Mouse (Mus musculus): Measurements from ENCODE around the gene Eif4g3. TPM values are rescaled to one million over a fixed set of nuclear protein-coding genes. Genes with fewer than 3 reads are reported as not detected.
A peak's percentile ranks its signal among the peaks of the same experiment; 100 is the strongest.

Eif4g3 gene
- total RNA-seq, 2 experiments from 2014 or later, result 14.2 to 23.6 TPM

GRCm38 (mm10) chr4:137984212-137984611 lies 8.6 kb upstream of the Eif4g3 start:
- ATAC-seq (replicated peaks; ENCODE audit: low FRiP score, poor library complexity, severe bottlenecking), result no peak

- ATAC-seq (replicated peaks; ENCODE audit: low FRiP score, poor library complexity, severe bottlenecking), result no peak
Measured at GRCm38 (mm10) chr4:137984746-137985145, 8.1 kb upstream of the Eif4g3 start.

- ATAC-seq (replicated peaks; ENCODE audit: low FRiP score, poor library complexity, severe bottlenecking), result no peak
Measured at GRCm38 (mm10) chr4:137989426-137989825, 3.4 kb upstream of the Eif4g3 start.

GRCm38 (mm10) chr4:137990433-137990832 lies 2.4 kb upstream of the Eif4g3 start:
- no peak for ATAC-seq (replicated peaks; ENCODE audit: low FRiP score, poor library complexity, severe bottlenecking)

- ATAC-seq (replicated peaks; ENCODE audit: low FRiP score, poor library complexity, severe bottlenecking), result no peak
Measured at GRCm38 (mm10) chr4:137991240-137991639, 1.6 kb upstream of the Eif4g3 start.

- ATAC-seq (replicated peaks; ENCODE audit: low FRiP score, poor library complexity, severe bottlenecking), result peak; percentile 95
Measured at GRCm38 (mm10) chr4:137993291-137993758, 503 bp downstream of the Eif4g3 start.

GRCm38 (mm10) chr4:137993821-137994561 lies 1.2 kb downstream of the Eif4g3 start:
- peak; percentile 36; the same call in 1 of the 2 replicates for ATAC-seq (replicated peaks; ENCODE audit: low FRiP score, poor library complexity, severe bottlenecking)

GRCm38 (mm10) chr4:137994562-137995336 lies 1.9 kb downstream of the Eif4g3 start:
- no peak for ATAC-seq (replicated peaks; ENCODE audit: low FRiP score, poor library complexity, severe bottlenecking)

GRCm38 (mm10) chr4:137995399-137995798 lies 2.6 kb downstream of the Eif4g3 start:
- no peak for ATAC-seq (replicated peaks; ENCODE audit: low FRiP score, poor library complexity, severe bottlenecking)

- no peak for ATAC-seq (replicated peaks; ENCODE audit: low FRiP score, poor library complexity, severe bottlenecking)
Measured at GRCm38 (mm10) chr4:137998232-137998631, 5.4 kb downstream of the Eif4g3 start.

- ATAC-seq (replicated peaks; ENCODE audit: low FRiP score, poor library complexity, severe bottlenecking), result no peak
Measured at GRCm38 (mm10) chr4:138000682-138001081, 7.9 kb downstream of the Eif4g3 start.

- no peak for ATAC-seq (replicated peaks; ENCODE audit: low FRiP score, poor library complexity, severe bottlenecking)
Measured at GRCm38 (mm10) chr4:138003909-138004610, 11.2 kb downstream of the Eif4g3 start.

- no peak for ATAC-seq (replicated peaks; ENCODE audit: low FRiP score, poor library complexity, severe bottlenecking)
Measured at GRCm38 (mm10) chr4:138005781-138006180, 13.0 kb downstream of the Eif4g3 start.

GRCm38 (mm10) chr4:138006951-138007613 lies 14.3 kb downstream of the Eif4g3 start:
- ATAC-seq (replicated peaks; ENCODE audit: low FRiP score, poor library complexity, severe bottlenecking), result 0 out of 2 replicates have a peak, but pooled peaks have one; percentile 41

- no peak for ATAC-seq (replicated peaks; ENCODE audit: low FRiP score, poor library complexity, severe bottlenecking)
Measured at GRCm38 (mm10) chr4:138008646-138009045, 15.8 kb downstream of the Eif4g3 start.

- ATAC-seq (replicated peaks; ENCODE audit: low FRiP score, poor library complexity, severe bottlenecking), result no peak
Measured at GRCm38 (mm10) chr4:138009786-138010502, 17.1 kb downstream of the Eif4g3 start.

- ATAC-seq (replicated peaks; ENCODE audit: low FRiP score, poor library complexity, severe bottlenecking), result no peak
Measured at GRCm38 (mm10) chr4:138013723-138014479, 21.1 kb downstream of the Eif4g3 start.

- no peak for ATAC-seq (replicated peaks; ENCODE audit: low FRiP score, poor library complexity, severe bottlenecking)
Measured at GRCm38 (mm10) chr4:138015966-138016365, 23.1 kb downstream of the Eif4g3 start.

Data from erythroblast, adult 5-6 weeks (primary cell).